Mouse (Mus musculus) heart, embryonic 16.5 days (tissue): ENCODE data around the gene Coa4. TPM values are rescaled to one million over a fixed set of nuclear protein-coding genes. Genes with fewer than 3 reads are reported as not detected.

ENCODE experiments used
- ATAC-seq: fragments of 200-750 bp; cut with Nextera tagmentation; replicated peaks from 2 replicates; pipeline ENCODE4 v1.8.0; 2017; ENCODE audit warnings: moderate number of reproducible peaks; ENCODE audit not compliant: insufficient read depth, low FRiP score; ENCODE audit errors: extremely low read depth
- H3K27ac ChIP-seq: fragments of 300-500 bp; sonication (generic); 2 replicates; pipeline ENCODE4 v1.5.1; 2014; ENCODE audit warnings: mild to moderate bottlenecking, low read length, control low read depth, moderate library complexity
- H3K27me3 ChIP-seq: fragments of 300-500 bp; sonication (generic); 2 replicates; pipeline ENCODE4 v1.6.1; 2014; ENCODE audit warnings: low read length, mixed read lengths; ENCODE audit not compliant: control insufficient read depth, insufficient read depth
- H3K36me3 ChIP-seq: fragments of 300-500 bp; sonication (generic); 2 replicates; pipeline ENCODE4 v1.6.1; 2014; ENCODE audit not compliant: control insufficient read depth, insufficient read depth
- H3K4me1 ChIP-seq: fragments of 300-500 bp; sonication (generic); 2 replicates; pipeline ENCODE4 v1.6.1; 2014; ENCODE audit warnings: low read length, mixed read lengths; ENCODE audit not compliant: control insufficient read depth, insufficient read depth
- H3K4me2 ChIP-seq: fragments of 300-500 bp; sonication (generic); 2 replicates; pipeline ENCODE4 v1.6.1; 2014; ENCODE audit warnings: low read depth, mild to moderate bottlenecking, control low read depth, low read length
- H3K4me3 ChIP-seq: fragments of 300-500 bp; sonication (generic); 2 replicates; pipeline ENCODE4 v1.5.1; 2014; ENCODE audit warnings: mild to moderate bottlenecking, control low read depth, low read length
- H3K9ac ChIP-seq: fragments of 300-500 bp; sonication (generic); 2 replicates; pipeline ENCODE4 v1.6.1; 2014; ENCODE audit warnings: low read length, control low read depth
- H3K9me3 ChIP-seq: fragments of 300-500 bp; sonication (generic); replicated peaks from 2 replicates; pipeline ENCODE4 v1.6.1; 2016; ENCODE audit warnings: low read length; ENCODE audit not compliant: control insufficient read depth
- WGBS: fragments of 180-500 bp; shearing (Covaris S2); extraction: QIAGEN DNeasy Blood & Tissue Kit; methylation state at CpG from one replicate; pipeline ENCODE4 v1.1.7; 2014; 5-methylcytosine and 5-hydroxymethylcytosine counted together
- polyA plus RNA-seq: library from polyadenylated mRNA; unstranded; fragments of >200 nt; fragmentation: Nextera tagmentation; extraction: Ambion mirVana; gene quantifications from 2 replicates; pipeline ENCODE4 v1.2.1, GENCODE M21; 2015

Gene Coa4
- polyA plus RNA-seq, 1 experiment from 2014 or later, result 24.0 TPM

DNA sequence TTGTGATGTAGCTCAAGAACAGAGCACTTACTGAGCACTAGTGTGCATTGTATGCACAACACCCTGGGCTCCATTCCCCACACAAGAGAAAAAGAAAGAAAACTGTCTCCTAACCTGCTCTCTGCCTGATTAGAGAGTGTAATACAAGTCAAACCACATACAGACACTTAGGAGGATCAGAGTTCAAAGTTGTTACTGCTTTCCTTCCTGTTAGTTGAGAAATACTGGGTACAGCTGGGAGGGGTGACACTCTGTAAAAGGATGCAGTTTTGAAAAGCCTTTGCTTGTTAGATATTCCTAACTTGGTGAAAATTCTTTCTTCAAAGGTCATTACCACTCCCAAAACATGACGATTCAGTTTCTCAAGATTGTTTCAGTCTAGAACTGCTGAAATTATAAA lies 52.9 kb downstream of the Coa4 start:
- no peak for ATAC-seq
- Histone ChIP-seq H3K9ac (no peak overlapping the region), H3K27ac (peak overlapping the region; percentile 18; the same call in 1 of the 2 replicates), H3K4me2 (no peak overlapping the region), H3K4me1 (0 out of 2 replicates have a peak, but pooled peaks cover 2% of the 10 kb centered on the region), H3K27me3 (no peaks in the 10 kb centered on the region), H3K4me3 (no peak overlapping the region), H3K9me3 (no peaks in the 10 kb centered on the region), H3K36me3 (no peaks in the 10 kb centered on the region)
- 68% methylated on average over 1 of the region's 1 CpGs for WGBS

Other genes starting within 250 kb of the Coa4 start
- gene C2cd3, start 164.8 kb upstream of the Coa4 start, polyA plus RNA-seq, result 14.1 and 14.5 TPM in 2 replicates
- 60.9 and 68.9 TPM in 2 replicates for gene Ppme1, start 164.8 kb upstream of the Coa4 start, polyA plus RNA-seq
- gene Ucp3, start 64.1 kb upstream of the Coa4 start, polyA plus RNA-seq, result 0.25 and 0.30 TPM in 2 replicates
- gene Ucp2, start 43.7 kb upstream of the Coa4 start, polyA plus RNA-seq, result 150 and 195 TPM in 2 replicates
- 0.85 and 1.5 TPM in 2 replicates for gene Dnajb13, start 22.1 kb upstream of the Coa4 start, polyA plus RNA-seq
- gene Rab6a, start 70.3 kb downstream of the Coa4 start, polyA plus RNA-seq, result 75.8 and 76.5 TPM in 2 replicates
- 84.1 and 93.5 TPM in 2 replicates for gene Mrpl48, start 71.2 kb downstream of the Coa4 start, polyA plus RNA-seq
- 2.7 and 2.8 TPM in 2 replicates for gene Plekhb1, start 125.3 kb downstream of the Coa4 start, polyA plus RNA-seq
- 25.6 and 27.2 TPM in 2 replicates for gene Fam168a, start 169.6 kb downstream of the Coa4 start, polyA plus RNA-seq